Mouse (Mus musculus) CH12.LX (cell line): Measurements from ENCODE around the gene Cpxm1.
"Not testable (repeated sequence)": the region's sequence is repeated elsewhere in the genome, so short reads cannot be mapped to it uniquely, and the experiment has no call there.

Source experiments
- E2F4 ChIP-seq: IDR thresholded peaks from 2 replicates; pipeline ENCODE4 v1.6.1; 2011; ENCODE audit warnings: low read depth, low read length, improper control_type of control experiment; ENCODE audit not compliant: insufficient replicate concordance
- EP300 ChIP-seq: IDR thresholded peaks from 2 replicates; pipeline ENCODE4 v1.6.1; 2011; ENCODE audit warnings: low read length, improper control_type of control experiment
- POLR2A ChIP-seq: IDR thresholded peaks from 2 replicates; pipeline ENCODE4 v1.6.1; 2011; ENCODE audit warnings: low read depth, mild to moderate bottlenecking, improper control_type of control experiment, low read length
- TCF12 ChIP-seq: IDR thresholded peaks from 2 replicates; pipeline ENCODE4 v1.6.1; 2014; ENCODE audit warnings: low read depth, mild to moderate bottlenecking, inconsistent platforms, low read length, improper control_type of control experiment
- ZMIZ1 ChIP-seq: IDR thresholded peaks from 2 replicates; pipeline ENCODE4 v1.6.1; 2012; ENCODE audit warnings: low read depth, mild to moderate bottlenecking, inconsistent platforms, low read length, improper control_type of control experiment

GRCm38 (mm10) chr2:130373026-130373425 is 24.3 kb downstream of the Cpxm1 start:
- TF ChIP-seq POLR2A, ZMIZ1, TCF12, E2F4, EP300: not testable (repeated sequence)
